Mouse (Mus musculus): ENCODE measurements at regions not wholly inside any gene's neighbourhood (a gene's known extent, or its start where the extent isn't known, plus 50 kb on each side); places are given as distances from the start of the nearest gene placed in this dataset.

DNA sequence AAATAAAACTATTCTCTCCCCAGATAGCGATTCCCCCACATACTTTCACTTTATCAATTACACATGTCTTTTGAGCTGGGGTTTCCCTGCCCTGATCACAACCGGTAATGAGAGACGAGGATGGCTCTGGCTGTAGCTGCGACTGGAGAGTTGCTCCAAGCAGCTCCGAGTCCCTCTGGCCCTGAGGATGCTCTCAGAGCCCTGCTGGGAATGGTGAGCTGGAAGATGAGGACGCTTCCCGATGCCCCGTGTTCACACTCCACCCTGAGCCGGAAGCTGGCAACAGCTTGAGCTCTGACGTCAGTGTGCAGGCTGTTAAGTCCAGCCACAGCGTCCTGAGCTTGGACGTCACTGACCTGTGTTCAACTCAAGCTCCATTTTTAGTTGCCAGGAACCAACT lies 191.6 kb upstream of the Gjb5 start:
- TF ChIP-seq ZMIZ1 (IDR thresholded peaks at IDR 0.05; ENCODE audit: low read depth, low read length) (no peak), UBTF (IDR thresholded peaks at IDR 0.05; ENCODE audit: low read depth, low read length) (no peak), ETS1 (conservative IDR thresholded peaks at IDR 0.05; ENCODE audit: low read depth, low read length) (no peak), E2F4 (IDR thresholded peaks at IDR 0.05; ENCODE audit: insufficient replicate concordance, low read depth, low read length) (no peak), HCFC1 (IDR thresholded peaks at IDR 0.05; ENCODE audit: low read depth, low read length) (no peak), ZNF384 (IDR thresholded peaks at IDR 0.05; ENCODE audit: low read depth, low read length) (no peak), ZC3H11A (IDR thresholded peaks at IDR 0.05; ENCODE audit: low read depth, low read length) (no peak), MAZ (IDR thresholded peaks at IDR 0.05; ENCODE audit: low read depth, low read length) (no peak), POLR2A (IDR thresholded peaks at IDR 0.05; ENCODE audit: low read depth, low read length) (no peak), JUN (IDR thresholded peaks at IDR 0.05; ENCODE audit: insufficient read depth, low read depth, low read length) (no peak), EP300 (IDR thresholded peaks at IDR 0.05; ENCODE audit: low read length) (no peak), CTCF (conservative IDR thresholded peaks at IDR 0.05 in 1 of 2, IDR thresholded peaks at IDR 0.05 in 1 of 2; ENCODE audit: low read depth in 2 of 2, low read length in 2 of 2) (no peak), RCOR1 (conservative IDR thresholded peaks at IDR 0.05; ENCODE audit: low read depth, low read length) (no peak), NELFE (IDR thresholded peaks at IDR 0.05; ENCODE audit: low read depth, low read length) (no peak)

Measured in CH12.LX (cell line).